Mouse (Mus musculus): ENCODE data around the gene Slc25a27.

Gene Slc25a27

DNA sequence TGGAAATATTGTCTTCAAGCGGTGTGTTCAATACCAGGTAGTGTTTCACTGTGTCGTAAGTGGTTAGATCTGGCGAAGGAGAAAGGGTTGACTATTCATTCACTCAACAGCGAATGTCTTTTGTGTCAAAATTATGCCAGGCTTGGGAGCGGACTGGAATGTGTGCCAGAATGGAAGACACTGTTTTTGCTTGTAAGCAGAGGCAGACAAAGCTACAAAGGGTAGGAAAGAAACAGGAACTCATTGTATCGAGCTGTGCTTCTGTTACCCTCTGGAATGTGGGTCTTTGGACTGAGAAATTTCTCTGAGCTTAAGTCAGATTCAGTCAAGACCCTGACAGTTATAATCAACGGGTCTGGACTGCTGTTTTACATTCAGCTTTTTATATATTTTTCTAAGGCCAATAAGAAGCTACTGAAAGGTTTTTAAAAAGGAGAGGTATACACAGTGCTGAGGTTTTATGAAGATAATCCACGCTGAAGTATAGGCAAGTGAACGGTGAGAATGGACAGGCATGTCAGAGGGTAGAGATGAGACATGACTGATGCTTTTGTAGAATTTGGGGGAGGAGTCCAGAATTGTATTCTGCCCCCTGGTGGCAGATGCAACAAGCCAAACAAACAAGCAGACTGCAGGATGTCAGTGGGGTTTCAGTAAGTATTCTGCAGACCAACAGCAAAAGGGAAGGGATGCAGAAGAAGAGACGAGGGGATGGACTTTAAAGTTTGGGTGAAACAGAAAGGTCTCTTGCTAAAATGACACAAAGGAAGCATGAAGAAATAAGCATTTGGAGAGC, 17.2 kb downstream of the Slc25a27 start:
- intact Hi-C loops (cut with DNase I): no loop called here

DNA sequence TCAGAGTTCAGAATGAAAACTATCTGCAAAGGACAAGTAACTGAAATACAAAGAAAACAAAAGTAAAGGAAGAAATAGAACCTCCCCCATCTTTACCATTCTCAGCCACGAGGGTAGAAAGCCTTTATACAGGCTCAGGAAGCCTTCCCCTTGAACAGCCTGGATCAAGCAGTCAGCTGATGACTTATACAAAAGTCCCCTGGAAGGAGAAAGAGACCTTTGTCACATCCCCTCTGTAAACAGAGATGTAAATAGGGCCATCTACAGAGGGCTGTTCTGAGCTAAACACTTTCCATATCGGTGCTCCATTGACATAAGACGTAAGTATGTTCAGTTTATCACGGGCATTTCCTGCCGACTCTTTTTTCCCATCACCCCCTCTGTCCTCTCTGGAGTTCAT, 20.1 kb downstream of the Slc25a27 start:
- intact Hi-C loops (cut with DNase I): no loop called here

DNA sequence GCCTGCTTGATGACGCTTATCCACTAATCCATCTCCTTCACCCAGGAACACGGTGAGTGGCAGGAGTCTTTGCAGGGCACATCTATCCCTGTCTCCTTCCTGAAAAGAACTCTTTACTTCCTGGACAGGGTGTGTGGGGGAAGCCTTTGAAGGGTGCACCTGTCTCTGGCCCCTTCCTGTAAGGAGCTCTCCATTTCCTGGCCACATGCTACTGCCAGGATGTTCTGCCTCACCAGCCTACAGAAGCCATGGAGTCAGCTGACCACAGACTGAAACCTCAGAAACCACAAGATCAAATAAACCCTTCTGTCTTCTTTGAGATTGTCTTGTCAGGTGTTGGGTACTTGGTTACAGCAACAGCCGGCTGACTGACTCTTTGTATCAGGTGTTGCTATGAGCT, 21.9 kb downstream of the Slc25a27 start:
- intact Hi-C loops (cut with DNase I): no loop called here

DNA sequence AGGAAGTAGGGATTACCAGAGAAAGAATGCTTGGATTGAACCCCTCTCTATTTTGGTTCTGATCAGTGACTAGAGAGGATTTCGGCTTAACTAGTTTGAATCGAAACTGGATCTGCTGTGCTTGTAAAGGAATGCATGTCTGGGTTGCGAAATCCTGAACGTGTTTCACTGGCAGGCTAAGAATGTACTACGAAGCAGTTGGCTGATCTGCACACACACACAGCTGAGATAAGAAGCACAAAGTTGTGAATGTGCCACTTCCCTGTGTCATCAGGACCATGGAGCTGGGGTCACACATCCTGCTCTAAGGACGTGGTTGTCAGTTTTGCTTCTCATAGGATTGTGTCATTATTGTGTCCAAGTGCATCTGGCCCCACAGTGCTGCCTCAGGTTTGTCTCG, 22.6 kb downstream of the Slc25a27 start:
- intact Hi-C loops (cut with DNase I): no loop called here

DNA sequence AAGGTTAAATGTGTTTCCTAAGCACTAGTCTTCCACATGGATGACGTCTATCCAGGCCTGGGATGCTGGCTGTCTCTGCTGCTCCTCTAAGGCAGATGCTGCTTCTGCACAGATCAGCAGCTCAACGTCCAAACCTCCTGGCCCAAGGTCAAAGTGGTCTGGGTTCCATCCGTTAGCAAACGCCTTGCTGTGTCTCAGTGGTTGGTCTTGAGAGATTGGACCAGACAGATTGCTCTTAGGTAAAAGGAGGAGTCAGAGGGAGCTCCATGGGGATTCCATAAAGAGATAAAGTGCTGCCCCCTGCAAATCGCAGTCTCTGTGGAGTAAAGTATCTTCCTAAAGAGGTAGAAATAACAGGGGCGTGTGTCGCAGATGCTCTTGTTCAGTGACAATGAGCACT, 23.8 kb downstream of the Slc25a27 start:
- intact Hi-C loops (cut with DNase I): no loop called here

DNA sequence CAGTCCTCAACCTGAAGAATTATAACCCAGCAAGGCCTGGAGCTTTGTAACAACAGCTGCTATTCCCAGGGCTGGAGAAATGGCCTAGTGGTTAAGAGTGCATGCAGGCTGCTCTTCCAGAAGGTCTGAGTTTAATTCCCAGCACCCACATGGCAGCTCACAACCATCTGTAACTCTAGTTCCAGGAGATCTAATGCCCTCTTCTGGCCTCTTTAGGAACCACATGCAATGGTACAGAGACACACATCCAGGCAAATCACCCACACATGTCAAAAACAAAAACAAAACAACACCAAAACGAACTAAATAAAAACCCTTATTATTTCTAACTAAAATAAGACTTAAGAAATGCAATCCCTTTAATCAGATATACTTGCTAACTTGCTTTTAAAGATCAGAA, 26.2 kb downstream of the Slc25a27 start:
- intact Hi-C loops (cut with DNase I): no loop called here

DNA sequence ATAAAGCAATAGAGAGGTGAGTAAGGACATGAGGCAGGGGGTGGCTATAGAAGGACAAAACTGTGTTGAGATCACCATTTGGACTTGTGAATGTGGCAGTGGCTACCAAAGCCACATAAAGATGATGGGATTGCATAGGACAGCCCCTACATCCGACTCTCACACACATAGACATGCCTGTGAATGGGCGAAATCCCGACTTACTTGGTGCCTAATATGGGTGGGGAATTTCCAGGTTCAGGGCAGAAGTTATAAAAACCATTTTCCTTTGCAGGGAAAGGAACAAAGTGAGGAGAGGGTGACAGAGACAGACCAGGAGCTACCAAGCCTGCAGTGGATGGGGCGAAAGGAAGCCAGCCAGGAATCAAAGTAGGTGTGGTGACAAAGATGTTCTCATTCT, 29.9 kb downstream of the Slc25a27 start:
- intact Hi-C loops (cut with DNase I): no loop called here

DNA sequence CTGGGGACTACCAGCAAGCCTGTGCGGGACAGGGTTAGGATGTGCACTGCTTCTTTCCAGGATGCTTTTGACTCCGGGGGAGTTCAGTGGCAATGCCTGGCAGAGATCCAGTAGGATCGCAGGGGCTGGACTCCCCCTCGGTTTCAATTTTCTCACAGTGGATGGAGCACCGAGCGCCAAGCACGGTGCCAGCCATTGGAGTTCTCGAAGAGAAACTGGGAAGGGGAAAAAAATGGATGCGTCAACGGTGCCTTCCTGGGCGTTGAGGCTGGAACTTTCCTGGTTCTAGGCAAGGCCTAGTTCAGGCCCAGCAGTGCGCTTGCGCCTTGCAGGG, 36.6 kb downstream of the Slc25a27 start:
- intact Hi-C loops (cut with DNase I): no loop called here

DNA sequence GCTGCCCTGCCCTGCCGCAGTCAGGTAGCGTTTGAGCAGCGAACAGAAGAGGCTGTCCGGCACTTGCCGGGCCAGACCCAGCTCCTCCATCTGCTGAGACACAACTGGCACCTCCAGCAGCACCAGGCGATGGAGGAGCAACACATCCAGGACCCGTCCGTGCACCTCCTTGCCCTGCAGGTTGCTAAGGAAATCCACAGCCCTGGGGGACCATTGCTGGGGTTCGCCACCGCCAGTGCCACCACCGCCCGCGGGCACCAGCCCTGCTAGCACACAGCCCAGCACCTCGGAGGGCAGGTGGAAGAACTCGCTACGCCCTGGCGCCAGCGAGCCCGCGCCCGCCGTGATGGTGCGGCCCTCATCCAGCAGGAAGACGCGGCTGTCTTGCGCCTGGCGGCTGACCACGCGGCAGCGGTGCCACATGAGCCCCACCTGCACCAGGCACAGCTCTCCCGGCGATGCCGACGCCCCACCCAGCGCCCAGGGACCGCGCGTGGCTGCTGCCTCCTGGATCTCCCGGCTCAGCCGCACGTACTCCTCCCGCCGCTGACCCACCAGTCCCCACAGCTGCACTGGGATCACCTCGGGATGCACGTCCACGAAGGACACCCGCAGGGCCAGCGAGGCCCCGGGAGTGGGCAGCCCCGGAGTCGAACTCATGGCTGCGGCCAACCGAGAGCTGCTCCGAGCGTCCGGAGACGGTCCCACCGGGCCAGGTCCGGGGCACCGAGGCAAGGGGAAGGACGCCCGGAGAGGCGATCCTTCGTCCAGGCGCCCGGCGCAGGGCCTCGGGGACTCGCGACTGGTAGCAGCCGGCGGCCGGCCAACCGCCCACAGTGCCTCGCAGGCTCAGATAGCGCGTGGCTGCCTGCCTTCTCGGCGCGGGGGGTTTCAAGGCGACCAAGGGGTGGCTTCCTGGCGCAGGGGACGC, 37.3 kb downstream of the Slc25a27 start, which contains the start of gene Tdrd6:
Gene Tdrd6, minus strand, starts transcription at position 804 of the 931 bp plus-strand sequence.
- intact Hi-C loops (cut with DNase I): no loop called here

DNA sequence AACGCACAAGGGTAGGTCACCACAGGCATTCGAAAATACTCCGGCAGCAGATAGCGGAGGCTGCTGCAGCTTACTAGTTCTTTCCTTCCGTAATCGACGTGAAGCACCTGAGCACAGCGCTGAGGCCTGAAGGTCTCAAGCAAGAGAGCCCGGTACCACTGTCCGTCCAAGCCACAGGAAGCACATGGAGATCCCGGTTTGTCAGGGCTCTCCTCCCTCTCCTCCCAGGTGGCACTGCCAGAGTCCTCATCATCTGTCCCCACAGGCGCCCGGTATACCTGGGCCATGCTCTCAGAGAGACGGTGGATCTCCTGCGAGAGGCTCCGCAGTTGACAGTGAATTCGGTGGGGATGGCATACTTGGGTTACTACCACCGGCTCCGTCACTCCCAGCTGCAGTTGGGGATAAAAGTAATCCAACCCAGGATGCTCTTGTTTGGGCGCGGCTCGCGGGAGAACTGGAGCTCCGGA, 38.0 kb downstream of the Slc25a27 start:
- intact Hi-C loops (cut with DNase I): no loop called here

DNA sequence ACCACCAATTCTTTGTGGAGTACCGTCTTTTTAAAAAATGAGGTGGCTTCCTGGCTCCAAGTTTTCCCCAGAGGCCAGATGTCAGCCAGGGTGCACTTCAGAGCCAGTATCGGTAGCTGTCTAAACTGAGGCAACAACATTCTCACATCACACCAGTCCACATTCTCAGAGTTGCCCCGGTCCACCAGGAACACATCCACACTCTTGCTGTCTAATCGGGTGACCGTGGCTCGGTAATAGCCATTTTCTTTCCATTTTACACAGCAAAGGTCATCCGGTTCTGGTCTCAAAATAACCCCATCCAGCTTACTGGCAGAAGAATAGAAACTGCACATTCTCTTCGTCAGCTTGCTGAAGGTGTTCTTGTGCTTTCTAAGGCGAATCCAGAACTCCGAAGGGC, 38.8 kb downstream of the Slc25a27 start:
- intact Hi-C loops (cut with DNase I): no loop called here

DNA sequence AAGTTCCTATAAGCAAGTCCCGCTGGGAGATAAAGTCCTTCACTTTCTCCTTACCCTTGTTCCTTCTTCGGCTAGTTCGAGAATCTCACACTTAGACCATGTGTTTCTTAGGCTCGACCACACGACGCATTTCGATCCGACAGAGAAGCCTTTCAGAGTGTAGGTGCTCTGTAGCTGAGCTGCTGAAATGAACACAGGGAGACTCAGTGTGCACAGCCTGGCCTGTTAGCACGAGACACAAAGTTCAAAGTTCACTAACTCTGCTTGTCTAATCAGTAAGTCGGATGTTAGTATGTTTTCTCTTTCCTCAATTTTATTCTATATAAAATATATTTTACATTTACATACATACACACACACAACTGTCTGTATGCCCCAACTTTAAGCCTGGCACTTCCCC, 44.9 kb downstream of the Slc25a27 start:
- intact Hi-C loops (cut with DNase I): no loop called here

DNA sequence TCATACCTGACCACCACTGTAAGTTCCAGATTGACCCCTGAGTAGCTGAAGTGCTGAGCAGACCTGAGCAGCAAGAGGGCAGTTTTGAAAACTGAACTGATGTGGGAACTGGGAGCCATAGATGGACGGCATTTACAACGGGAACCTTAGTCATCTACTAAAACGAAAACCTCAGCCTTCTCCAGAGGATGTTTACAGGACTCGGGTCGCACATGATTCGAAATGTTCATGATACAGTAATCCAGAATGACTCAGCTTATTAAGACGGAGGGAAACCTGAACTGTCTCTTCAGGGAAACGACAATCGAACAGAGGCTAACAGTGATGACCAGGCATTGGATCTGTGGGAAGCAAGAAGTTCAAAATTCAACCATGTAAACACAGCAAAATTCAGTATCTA, 47.9 kb downstream of the Slc25a27 start:
- intact Hi-C loops (cut with DNase I): no loop called here

DNA sequence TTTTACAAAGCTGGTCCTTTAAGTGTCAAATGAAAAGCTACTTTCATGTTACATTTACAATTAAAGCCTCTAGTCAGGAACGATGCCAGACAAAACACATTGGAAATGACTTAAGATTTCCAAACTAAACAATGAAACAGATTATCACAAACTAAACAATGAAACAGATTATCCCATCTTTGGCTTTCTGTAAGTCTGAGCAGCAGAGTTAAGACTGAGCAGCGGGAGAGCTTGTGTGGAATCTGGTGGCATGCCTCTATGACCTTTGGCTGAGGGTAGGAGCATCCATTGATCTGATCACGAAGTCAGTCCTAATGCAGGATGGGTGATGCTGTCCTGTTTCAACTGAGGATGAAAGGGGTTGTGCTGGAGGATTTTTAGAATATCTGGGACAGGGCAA, 54.8 kb downstream of the Slc25a27 start:
- intact Hi-C loops (cut with DNase I): loop anchor here (5.0 kb wide), 1 partner anchor 345 kb away; no protein-coding TSS in a partner anchor

DNA sequence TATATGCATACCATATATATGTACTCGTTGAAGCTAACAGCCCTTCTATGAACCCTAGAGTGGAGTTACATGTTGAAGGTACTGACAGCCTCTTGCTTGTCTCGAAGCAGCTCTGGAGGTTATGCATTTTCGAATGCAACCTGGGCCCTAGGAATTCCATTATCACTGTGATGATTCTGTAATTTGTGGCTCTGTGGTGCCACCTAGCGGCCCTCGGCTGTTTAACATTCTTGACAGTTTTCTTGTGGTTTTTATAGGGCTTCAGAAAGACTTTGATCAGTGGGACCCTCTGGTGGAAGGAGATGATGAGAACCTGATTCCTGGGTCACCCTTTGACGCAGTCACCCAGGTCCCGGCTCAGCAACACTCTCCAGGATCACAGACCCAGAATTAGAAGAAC, 55.4 kb downstream of the Slc25a27 start:
- intact Hi-C loops (cut with DNase I): loop anchor here (5.0 kb wide), 1 partner anchor 344 kb away; no protein-coding TSS in a partner anchor

DNA sequence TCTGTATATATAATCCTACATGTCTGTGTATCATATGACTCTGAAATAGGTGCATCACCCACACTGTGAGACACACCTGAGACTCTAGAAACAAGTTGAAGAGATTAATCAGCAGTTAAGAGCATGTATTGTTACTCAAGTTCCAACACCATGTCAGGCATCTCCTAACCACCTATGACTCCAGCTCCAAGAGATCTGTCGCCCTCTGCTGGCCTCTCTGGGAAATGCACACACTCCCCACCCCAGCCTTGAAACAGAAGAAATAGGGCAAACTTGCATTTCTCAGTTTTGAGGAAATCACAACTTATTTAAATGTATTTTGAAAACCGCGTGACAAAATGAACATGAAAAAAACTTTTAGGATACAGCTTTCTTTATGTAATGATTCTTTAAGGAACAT, 60.3 kb downstream of the Slc25a27 start:
- intact Hi-C loops (cut with DNase I): loop anchor here (1.0 kb wide), 1 partner anchor 88 kb away; no protein-coding TSS in a partner anchor

DNA sequence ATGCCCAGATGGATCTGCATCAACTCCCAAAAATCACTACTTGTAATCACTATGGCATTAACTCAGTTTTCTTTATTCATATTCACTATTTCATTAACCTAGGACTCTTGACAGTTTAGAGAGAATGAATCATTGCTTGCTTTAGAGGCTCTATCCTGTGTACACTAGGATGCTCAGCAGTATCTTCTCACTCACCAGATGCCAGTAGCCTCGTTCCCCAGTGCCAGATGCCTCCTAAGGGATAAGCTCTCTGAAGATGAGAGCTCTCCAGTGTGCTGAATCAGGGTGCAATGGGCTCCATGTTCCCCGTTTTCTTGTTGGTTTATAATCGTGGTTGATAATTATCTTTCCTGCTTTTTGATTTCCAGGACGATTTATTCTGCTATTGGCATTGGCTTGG, 68.3 kb downstream of the Slc25a27 start:
- intact Hi-C loops (cut with DNase I): no loop called here

DNA sequence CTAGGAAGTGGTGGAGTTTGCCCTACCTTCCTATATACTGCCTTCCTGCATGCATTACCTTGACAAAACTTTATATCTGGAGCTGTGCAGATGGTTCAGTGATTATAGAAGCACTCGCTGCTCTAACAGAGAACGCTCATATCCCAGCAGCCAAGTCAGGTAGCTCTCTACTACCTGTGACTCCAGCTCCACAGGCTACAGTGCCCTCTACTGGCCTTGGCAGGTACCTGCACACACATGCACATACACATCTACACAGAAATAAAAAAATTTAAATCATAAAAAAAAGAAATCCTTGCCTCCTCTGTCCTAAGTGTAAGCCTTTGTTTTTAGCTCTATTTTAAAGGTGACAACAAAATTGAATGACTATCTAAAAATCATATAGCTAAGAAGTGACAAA, 69.3 kb downstream of the Slc25a27 start:
- intact Hi-C loops (cut with DNase I): no loop called here

DNA sequence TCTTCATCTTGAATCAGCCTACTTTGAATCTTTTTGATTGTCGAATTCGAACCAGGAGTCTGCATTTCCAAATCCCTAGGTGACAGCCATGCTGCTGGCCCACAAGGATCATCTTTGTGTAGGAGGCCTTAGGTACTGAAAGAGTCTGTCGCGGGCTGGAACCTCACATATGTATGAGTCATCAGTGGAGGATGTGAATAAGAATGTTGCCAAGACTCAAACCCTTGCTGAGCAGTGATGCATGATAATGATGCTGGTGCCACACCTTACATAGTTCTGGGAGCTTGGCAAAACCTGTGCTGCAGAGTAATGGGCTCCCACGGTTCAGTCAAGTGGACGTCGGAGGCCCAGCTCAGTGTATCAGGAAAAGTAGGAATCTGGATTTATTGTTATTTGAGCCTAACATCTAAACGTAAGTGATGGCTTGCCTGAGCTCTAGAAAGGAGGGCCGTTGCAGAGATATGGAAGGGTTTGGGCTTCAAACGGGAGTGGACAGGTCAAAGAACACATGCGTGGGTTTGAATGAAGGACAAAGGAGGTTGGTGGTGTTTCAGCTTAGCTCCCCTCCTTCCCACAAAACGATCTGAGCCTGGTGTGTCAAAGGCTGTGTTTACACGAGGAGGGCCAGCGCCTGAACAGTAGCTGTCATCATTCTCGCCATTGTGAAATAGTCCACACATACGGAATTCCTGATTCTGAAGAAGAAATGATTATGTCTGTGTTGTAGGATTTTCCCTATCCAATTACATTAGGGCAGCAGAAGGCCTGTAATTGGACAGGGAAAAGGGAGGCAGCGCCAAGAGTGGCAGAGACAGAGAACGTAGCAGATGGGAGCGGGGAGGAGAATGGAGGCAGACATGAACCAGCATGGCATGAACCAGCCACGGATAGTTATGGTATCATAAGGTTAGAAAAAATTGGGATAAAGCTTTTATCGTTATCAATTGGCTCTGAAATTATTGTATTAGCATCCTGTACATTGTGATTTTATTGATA, 74.4 kb downstream of the Slc25a27 start:
- intact Hi-C loops (cut with DNase I): no loop called here

All from adrenal gland (tissue).